Mouse (Mus musculus): ENCODE measurements at regions not wholly inside any gene's neighbourhood (a gene's known extent, or its start where the extent isn't known, plus 50 kb on each side); places are given as distances from the start of the nearest gene placed in this dataset.

GRCm38 (mm10) chr14:98832401-98832800, 161.7 kb downstream of the Rpl36a-ps1 start:
- Histone ChIP-seq H3K27ac (no peak overlapping the region), H3K4me3 (no peak overlapping the region), H3K9ac (no peak overlapping the region), H3K27me3 (no peaks in the 10 kb centered on the region), H3K36me3 (no peaks in the 10 kb centered on the region), H3K9me3 (no peaks in the 10 kb centered on the region), H3K4me2 (replicated peaks) (peak overlapping the region; percentile 34; the same call in 1 of the 2 replicates), H3K4me1 (peaks cover 11% of the 10 kb centered on the region; the same call in 1 of the 2 replicates)
- no peak for ATAC-seq (ENCODE audit: low FRiP score, low read depth)
- 24% methylated on average over 7 of the region's 7 CpGs for WGBS

- WGBS: 63% methylated on average over 5 of the region's 5 CpGs
- Histone ChIP-seq H3K9me3 (no peaks in the 10 kb centered on the region), H3K4me2 (replicated peaks) (no peak overlapping the region), H3K4me1 (peaks cover 11% of the 10 kb centered on the region; the same call in 1 of the 2 replicates), H3K36me3 (no peaks in the 10 kb centered on the region), H3K27me3 (no peaks in the 10 kb centered on the region), H3K27ac (no peak overlapping the region), H3K9ac (no peak overlapping the region), H3K4me3 (no peak overlapping the region)
- ATAC-seq (ENCODE audit: low FRiP score, low read depth): no peak
Measured at GRCm38 (mm10) chr14:98829958-98830633, 164.0 kb downstream of the Rpl36a-ps1 start.

- Histone ChIP-seq H3K4me1 (peaks cover 2% of the 10 kb centered on the region; the same call in 1 of the 2 replicates), H3K27me3 (no peaks in the 10 kb centered on the region), H3K9ac (no peak overlapping the region), H3K9me3 (no peaks in the 10 kb centered on the region), H3K36me3 (no peaks in the 10 kb centered on the region), H3K4me3 (no peak overlapping the region), H3K27ac (no peak overlapping the region), H3K4me2 (replicated peaks) (no peak overlapping the region)
- ATAC-seq (ENCODE audit: low FRiP score, low read depth): no peak
- 75% methylated on average over 2 of the region's 2 CpGs for WGBS
Measured at GRCm38 (mm10) chr14:98827490-98827889, 166.6 kb downstream of the Rpl36a-ps1 start.

- Histone ChIP-seq H3K27ac (no peak overlapping the region), H3K9me3 (no peaks in the 10 kb centered on the region), H3K9ac (no peak overlapping the region), H3K4me2 (replicated peaks) (no peak overlapping the region), H3K36me3 (no peaks in the 10 kb centered on the region), H3K4me1 (no peaks in the 10 kb centered on the region), H3K4me3 (no peak overlapping the region), H3K27me3 (no peaks in the 10 kb centered on the region)
- ATAC-seq (ENCODE audit: low FRiP score, low read depth): no peak
- WGBS: 72% methylated on average over 5 of the region's 5 CpGs
Measured at GRCm38 (mm10) chr14:98813657-98814056, 180.5 kb downstream of the Rpl36a-ps1 start.

GRCm38 (mm10) chr14:98810259-98811042, 183.7 kb downstream of the Rpl36a-ps1 start:
- Histone ChIP-seq H3K9me3 (no peaks in the 10 kb centered on the region), H3K4me2 (replicated peaks) (no peak overlapping the region), H3K4me3 (no peak overlapping the region), H3K27me3 (no peaks in the 10 kb centered on the region), H3K27ac (no peak overlapping the region), H3K9ac (no peak overlapping the region), H3K36me3 (no peaks in the 10 kb centered on the region), H3K4me1 (no peaks in the 10 kb centered on the region)
- ATAC-seq (ENCODE audit: low FRiP score, low read depth): no peak
- 59% methylated on average over 3 of the region's 3 CpGs for WGBS

- Histone ChIP-seq H3K9ac (no peak overlapping the region), H3K4me1 (no peaks in the 10 kb centered on the region), H3K4me3 (no peak overlapping the region), H3K4me2 (replicated peaks) (no peak overlapping the region), H3K27me3 (no peaks in the 10 kb centered on the region), H3K36me3 (no peaks in the 10 kb centered on the region), H3K27ac (no peak overlapping the region), H3K9me3 (no peaks in the 10 kb centered on the region)
- no peak for ATAC-seq (ENCODE audit: low FRiP score, low read depth)
- 65% methylated on average over 1 of the region's 1 CpGs for WGBS
Measured at GRCm38 (mm10) chr14:98808117-98808516, 186.0 kb downstream of the Rpl36a-ps1 start.

GRCm38 (mm10) chr14:98805066-98805465, 189.1 kb downstream of the Rpl36a-ps1 start:
- H3K9ac ChIP-seq: no peak overlapping the region
- no peak overlapping the region for H3K4me3 ChIP-seq
- no peak overlapping the region for H3K27ac ChIP-seq
- WGBS: 87% methylated on average over 6 of the region's 6 CpGs
- H3K4me2 ChIP-seq (replicated peaks): no peak overlapping the region
- no peaks in the 10 kb centered on the region; the same call in 1 of the 2 replicates for H3K4me1 ChIP-seq
- no peaks in the 10 kb centered on the region for H3K9me3 ChIP-seq
- no peak for ATAC-seq (ENCODE audit: low FRiP score, low read depth)
- no peaks in the 10 kb centered on the region for H3K27me3 ChIP-seq
- no peaks in the 10 kb centered on the region for H3K36me3 ChIP-seq

GRCm38 (mm10) chr14:98801293-98801692, 192.8 kb downstream of the Rpl36a-ps1 start:
- Histone ChIP-seq H3K27me3 (no peaks in the 10 kb centered on the region), H3K36me3 (no peaks in the 10 kb centered on the region), H3K4me3 (no peak overlapping the region), H3K4me2 (replicated peaks) (no peak overlapping the region), H3K27ac (no peak overlapping the region), H3K4me1 (no peaks in the 10 kb centered on the region; the same call in 1 of the 2 replicates), H3K9ac (no peak overlapping the region), H3K9me3 (no peaks in the 10 kb centered on the region)
- no peak for ATAC-seq (ENCODE audit: low FRiP score, low read depth)
- 95% methylated on average over 2 of the region's 2 CpGs for WGBS

GRCm38 (mm10) chr14:98791970-98792369, 202.1 kb downstream of the Rpl36a-ps1 start:
- ATAC-seq (ENCODE audit: low FRiP score, low read depth): peak; percentile 78; the same call in 1 of the 2 replicates
- H3K9ac ChIP-seq: no peak overlapping the region
- H3K4me2 ChIP-seq (replicated peaks): no peak overlapping the region
- no peaks in the 10 kb centered on the region; the same call in 1 of the 2 replicates for H3K9me3 ChIP-seq
- H3K4me3 ChIP-seq: no peak overlapping the region
- no peak overlapping the region for H3K27ac ChIP-seq
- peaks cover 5% of the 10 kb centered on the region for H3K4me1 ChIP-seq
- H3K27me3 ChIP-seq: 0 out of 2 replicates have a peak, but pooled peaks cover 4% of the 10 kb centered on the region
- WGBS: 15% methylated on average over 4 of the region's 4 CpGs
- no peaks in the 10 kb centered on the region for H3K36me3 ChIP-seq

- Histone ChIP-seq H3K36me3 (no peaks in the 10 kb centered on the region), H3K27me3 (0 out of 2 replicates have a peak, but pooled peaks cover 4% of the 10 kb centered on the region), H3K4me1 (peaks cover 5% of the 10 kb centered on the region), H3K4me2 (replicated peaks) (no peak overlapping the region), H3K27ac (no peak overlapping the region), H3K9ac (no peak overlapping the region), H3K4me3 (no peak overlapping the region), H3K9me3 (no peaks in the 10 kb centered on the region; the same call in 1 of the 2 replicates)
- WGBS: 67% methylated on average over 6 of the region's 6 CpGs
- ATAC-seq (ENCODE audit: low FRiP score, low read depth): no peak
Measured at GRCm38 (mm10) chr14:98791232-98791906, 202.7 kb downstream of the Rpl36a-ps1 start.

GRCm38 (mm10) chr14:98789794-98790193, 204.3 kb downstream of the Rpl36a-ps1 start:
- ATAC-seq (ENCODE audit: low FRiP score, low read depth): no peak
- H3K27me3 ChIP-seq: 0 out of 2 replicates have a peak, but pooled peaks cover 4% of the 10 kb centered on the region
- H3K9me3 ChIP-seq: no peaks in the 10 kb centered on the region; the same call in 1 of the 2 replicates
- no peaks in the 10 kb centered on the region for H3K36me3 ChIP-seq
- H3K27ac ChIP-seq: no peak overlapping the region
- H3K4me1 ChIP-seq: peaks cover 5% of the 10 kb centered on the region
- H3K4me2 ChIP-seq (replicated peaks): no peak overlapping the region
- H3K9ac ChIP-seq: no peak overlapping the region
- WGBS: 92% methylated on average over 6 of the region's 6 CpGs
- no peak overlapping the region for H3K4me3 ChIP-seq

GRCm38 (mm10) chr14:98781711-98782110, 212.4 kb downstream of the Rpl36a-ps1 start:
- ATAC-seq (ENCODE audit: low FRiP score, low read depth): no peak
- Histone ChIP-seq H3K36me3 (no peaks in the 10 kb centered on the region), H3K27me3 (no peaks in the 10 kb centered on the region), H3K4me2 (replicated peaks) (no peak overlapping the region), H3K4me3 (no peak overlapping the region), H3K9ac (no peak overlapping the region), H3K27ac (no peak overlapping the region), H3K9me3 (no peaks in the 10 kb centered on the region), H3K4me1 (no peaks in the 10 kb centered on the region)
- WGBS: 92% methylated on average over 12 of the region's 12 CpGs

Measured in limb, embryonic 13.5 days (tissue).